Mouse (Mus musculus) liver, embryonic 14.5 days (tissue): ENCODE data around the gene Cmtm2a.
"Not testable (repeated sequence)": the region's sequence is repeated elsewhere in the genome, so short reads cannot be mapped to it uniquely, and the experiment has no call there.

ENCODE experiments used
- CTCF ChIP-seq: IDR thresholded peaks from 2 replicates; pipeline ENCODE4 v1.5.1; 2016; ENCODE audit warnings: antibody characterized with exemption, low read depth, control low read depth
- EP300 ChIP-seq: IDR thresholded peaks from 2 replicates; pipeline ENCODE4 v1.6.1; 2016; ENCODE audit warnings: antibody characterized with exemption, low read depth

DNA sequence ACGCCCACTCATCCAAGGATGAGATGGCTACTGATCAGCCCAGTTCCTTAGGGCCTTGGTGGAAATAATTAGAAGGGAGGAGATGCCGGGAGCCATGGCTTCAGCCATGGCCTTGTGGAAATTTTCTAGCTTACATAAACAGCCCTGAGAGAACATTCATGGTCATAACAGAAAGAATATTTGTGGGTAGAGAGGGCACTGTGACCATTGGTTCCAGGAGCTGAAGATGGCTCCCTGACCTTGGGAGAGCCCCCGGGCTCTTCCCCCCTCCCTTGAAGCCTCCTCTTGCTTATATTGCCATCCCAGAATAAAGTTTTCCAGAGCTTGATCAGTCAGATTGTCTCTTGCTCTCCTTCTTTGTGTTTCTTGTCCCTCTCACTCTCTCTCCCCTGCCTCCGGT lies 9.6 kb upstream of the Cmtm2a start:
- not testable (repeated sequence) for TF ChIP-seq CTCF, EP300
